Mouse (Mus musculus) adrenal gland, adult 18-20 months (tissue): ENCODE data around the gene Armc8. TPM values are rescaled to one million over a fixed set of nuclear protein-coding genes. Genes with fewer than 3 reads are reported as not detected.

Experiments
- total RNA-seq, 2 experiments: library from RNA; stranded (reverse); gene quantifications; 1 replicate in 1 of 2; 2 replicates in 1 of 2; pipeline ENCODE4 v1.2.3; 2021

Armc8 gene
- total RNA-seq, 2 experiments from 2014 or later = 19.9 to 26.9 TPM

Other genes starting within 250 kb of the Armc8 start
- 1 to 10 TPM in 1 of 2 experiments, under 1 TPM in 1; 0.36 to 1.3 TPM for gene Esyt3, start 210.3 kb downstream of the Armc8 start, total RNA-seq
- gene Mras, start 131.5 kb downstream of the Armc8 start, total RNA-seq = 10 to 100 TPM; 59.9 to 92.3 TPM
- gene Nme9, start 117.4 kb downstream of the Armc8 start, total RNA-seq = not detected
- 10 to 100 TPM; 10.2 to 14.4 TPM for gene Dbr1, start 6.9 kb upstream of the Armc8 start, total RNA-seq
- gene A4gnt, start 43.6 kb upstream of the Armc8 start, total RNA-seq = not detected
- gene Dzip1l, start 60.6 kb upstream of the Armc8 start, total RNA-seq = 1 to 10 TPM; 3.0 to 4.3 TPM
- gene Cldn18, start 148.4 kb upstream of the Armc8 start, total RNA-seq = not detected